ENCODE assay signal across 9 mouse cellular contexts in the genomic region with DNA sequence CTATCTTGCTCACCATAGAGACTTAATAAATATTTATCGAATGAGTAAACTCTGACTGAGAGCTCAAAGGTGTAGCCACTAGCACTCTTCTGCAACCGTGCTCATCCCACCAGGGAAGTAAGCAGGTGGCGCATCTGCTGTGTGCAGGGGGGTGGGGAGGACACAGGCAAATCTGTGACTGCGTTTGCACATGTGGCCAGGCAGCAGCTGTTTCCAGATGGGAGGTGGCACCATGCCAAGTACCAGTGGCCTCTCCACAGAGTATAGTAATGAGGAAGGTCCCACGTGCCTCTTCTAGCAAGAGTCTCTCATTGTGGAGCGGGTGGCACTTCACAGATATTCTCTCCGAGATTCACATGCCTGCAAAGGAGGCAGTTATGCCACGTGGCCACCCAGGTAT.
DNase-seq lines count a peak whose midpoint lies in the region; ATAC-seq lines count a peak whose summit lies in the region.
"Had no signal": no experiment of that assay in that cellular context is flagged by ENCODE, and none has a peak within 500 bp of the region (broad histone marks: within the 10 kb centered on the region; RNA-seq: fewer than 3 reads in every experiment).

No protein-coding gene starts in this region.

- H3K4me2 ChIP-seq in heart, embryonic 12.5 days = no peak overlapping the region
- no peak overlapping the region for H3K4me2 ChIP-seq in midbrain, embryonic 13.5 days (replicated peaks)
- no peak overlapping the region for H3K4me2 ChIP-seq in midbrain, embryonic 15.5 days
- no peak overlapping the region for H3K4me2 ChIP-seq in hindbrain, embryonic 15.5 days

- DNase-seq in heart, postnatal 10 days = peak; percentile 49 to 52
- DNase-seq in lung, postnatal 36 days = peak; percentile 13
- DNase-seq in retina, embryonic 14.5 days (ENCODE audit: low spot score) = no peak

- H3K9me3 ChIP-seq in heart, embryonic 12.5 days (replicated peaks) = no peaks in the 10 kb centered on the region
- no peaks in the 10 kb centered on the region for H3K9me3 ChIP-seq in midbrain, embryonic 13.5 days
- no peaks in the 10 kb centered on the region for H3K9me3 ChIP-seq in midbrain, embryonic 15.5 days
- no peaks in the 10 kb centered on the region for H3K9me3 ChIP-seq in hindbrain, embryonic 15.5 days

- H3K36me3 ChIP-seq in heart, embryonic 12.5 days = no peaks in the 10 kb centered on the region
- H3K36me3 ChIP-seq in midbrain, embryonic 13.5 days = no peaks in the 10 kb centered on the region
- H3K36me3 ChIP-seq in midbrain, embryonic 15.5 days (replicated peaks) = no peaks in the 10 kb centered on the region
- no peaks in the 10 kb centered on the region for H3K36me3 ChIP-seq in hindbrain, embryonic 15.5 days

- no peak overlapping the region for H3K27ac ChIP-seq in heart, embryonic 12.5 days (ENCODE audit: poor library complexity, severe bottlenecking)
- no peak overlapping the region for H3K27ac ChIP-seq in midbrain, embryonic 13.5 days
- no peak overlapping the region for H3K27ac ChIP-seq in midbrain, embryonic 15.5 days
- H3K27ac ChIP-seq in hindbrain, embryonic 15.5 days (replicated peaks) = no peak overlapping the region

- H3K4me1 ChIP-seq in heart, embryonic 12.5 days (replicated peaks) = no peaks in the 10 kb centered on the region
- H3K4me1 ChIP-seq in midbrain, embryonic 13.5 days (replicated peaks) = peaks cover 12% of the 10 kb centered on the region
- H3K4me1 ChIP-seq in midbrain, embryonic 15.5 days = peaks cover 12% of the 10 kb centered on the region
- peaks cover 10% of the 10 kb centered on the region for H3K4me1 ChIP-seq in hindbrain, embryonic 15.5 days (replicated peaks)

- no peaks in the 10 kb centered on the region for H3K27me3 ChIP-seq in heart, embryonic 12.5 days (replicated peaks)
- H3K27me3 ChIP-seq in midbrain, embryonic 13.5 days = 0 out of 2 replicates have a peak, but pooled peaks cover 6% of the 10 kb centered on the region
- H3K27me3 ChIP-seq in midbrain, embryonic 15.5 days (replicated peaks) = no peaks in the 10 kb centered on the region
- no peaks in the 10 kb centered on the region for H3K27me3 ChIP-seq in hindbrain, embryonic 15.5 days

- WGBS in heart, embryonic 12.5 days = 72% methylated on average over 8 of the region's 8 CpGs
- 78% methylated on average over 8 of the region's 8 CpGs for WGBS in midbrain, embryonic 13.5 days
- 58% methylated on average over 8 of the region's 8 CpGs for WGBS in midbrain, embryonic 15.5 days
- WGBS in hindbrain, embryonic 15.5 days = 52% methylated on average over 8 of the region's 8 CpGs

- H3K4me3 ChIP-seq in heart, embryonic 12.5 days = no peak overlapping the region
- H3K4me3 ChIP-seq in midbrain, embryonic 13.5 days (replicated peaks) = no peak overlapping the region
- H3K4me3 ChIP-seq in midbrain, embryonic 15.5 days = no peak overlapping the region
- H3K4me3 ChIP-seq in hindbrain, embryonic 15.5 days = no peak overlapping the region

- intact Hi-C loops in heart, postnatal 10 days (cut with DNase I) = no loop called here

- no peak overlapping the region for H3K9ac ChIP-seq in heart, embryonic 12.5 days
- H3K9ac ChIP-seq in midbrain, embryonic 13.5 days (replicated peaks) = no peak overlapping the region
- no peak overlapping the region for H3K9ac ChIP-seq in midbrain, embryonic 15.5 days
- no peak overlapping the region for H3K9ac ChIP-seq in hindbrain, embryonic 15.5 days

- ATAC-seq in heart, embryonic 12.5 days (ENCODE audit: insufficient number of reproducible peaks, low FRiP score) = no peak
- peak; percentile 65; the same call in 1 of the 2 replicates for ATAC-seq in midbrain, embryonic 13.5 days
- ATAC-seq in midbrain, embryonic 15.5 days (replicated peaks) = no peak
- peak; percentile 66; the same call in 1 of the 2 replicates for ATAC-seq in hindbrain, embryonic 15.5 days (ENCODE audit: low FRiP score, low read depth)
- ATAC-seq in monocyte, adult 5-6 weeks (replicated peaks; ENCODE audit: insufficient number of reproducible peaks, low FRiP score, low TSS enrichment, poor library complexity, severe bottlenecking) = no peak
- ATAC-seq: activated CD4-positive, CD25-positive, alpha-beta regulatory T cell, adult 4 months had no signal

Comparison
In these comparisons a context has a peak if more than half of its experiments do, and no peak if none do; other contexts are left out.
1. ATAC-seq: peak in midbrain, embryonic 13.5 days (single experiment) and hindbrain, embryonic 15.5 days (single experiment); none in heart, embryonic 12.5 days (single experiment), midbrain, embryonic 15.5 days (single experiment) and monocyte, adult 5-6 weeks (single experiment).